Mouse (Mus musculus) heart, adult 2 months (tissue): ENCODE data around the gene Plod1.

Experiments used
- CTCF ChIP-seq: fragments of 200-600 bp; IDR thresholded peaks from 2 replicates; pipeline ENCODE4 v1.8.1; 2022; ENCODE audit warnings: antibody characterized with exemption, mild to moderate bottlenecking, moderate library complexity
- POLR2A ChIP-seq: fragments of 200-500 bp; IDR thresholded peaks from 2 replicates; pipeline ENCODE4 v1.6.1; 2011; ENCODE audit warnings: mild to moderate bottlenecking, low read depth, low read length, control low read depth; ENCODE audit not compliant: insufficient read depth

GRCm38 (mm10) chr4:147968816-147969215, 32.2 kb upstream of the Plod1 start:
- TF ChIP-seq CTCF (no peak), POLR2A (no peak)
